Mouse (Mus musculus) erythroid progenitor cell, adult 5-6 weeks (primary cell): ENCODE measurements around the gene BC055324. TPM values are rescaled to one million over a fixed set of nuclear protein-coding genes. Genes with fewer than 3 reads are reported as not detected.

ENCODE experiments used
- total RNA-seq, 2 experiments: library from RNA; stranded (forward) in 1 of 2; stranded (reverse) in 1 of 2; fragments of 150-400 nt in 1 of 2; fragments of 186-747, 209-891 nt in 1 of 2; gene quantifications; 2 replicates each; pipeline versions ENCODE4 v1.2.3 to v1.2.4; 2015 to 2017; ENCODE audit warnings: low replicate concordance in 2 of 2

BC055324 gene
- total RNA-seq, 2 experiments from 2014 or later: 7.4 to 26.4 TPM

Other genes starting within 250 kb of the BC055324 start
- 2.2 and 5.9 TPM in 2 replicates for gene Kifap3, start 215.2 kb downstream of the BC055324 start, total RNA-seq (2015; ENCODE audit: low replicate concordance)
- 1.9 TPM in 1 of 2 replicates, not detected in the other for gene Kifap3, start 215.2 kb downstream of the BC055324 start, total RNA-seq (2017; ENCODE audit: low replicate concordance)
- gene Scyl3, start 65.7 kb downstream of the BC055324 start, total RNA-seq (2015; ENCODE audit: low replicate concordance): 12.2 and 29.9 TPM in 2 replicates
- 6.4 and 14.7 TPM in 2 replicates for gene Scyl3, start 65.7 kb downstream of the BC055324 start, total RNA-seq (2017; ENCODE audit: low replicate concordance)
- gene Mettl18, start 93 bp upstream of the BC055324 start, total RNA-seq (2015; ENCODE audit: low replicate concordance): 1.1 TPM in 1 of 2 replicates, not detected in the other
- 2.1 and 5.6 TPM in 2 replicates for gene Mettl18, start 93 bp upstream of the BC055324 start, total RNA-seq (2017; ENCODE audit: low replicate concordance)
- 0.84 TPM in 1 of 2 replicates, not detected in the other for gene Sele, start 53.4 kb upstream of the BC055324 start, total RNA-seq (2015; ENCODE audit: low replicate concordance)
- not detected in 2 replicates for gene Sele, start 53.4 kb upstream of the BC055324 start, total RNA-seq (2017; ENCODE audit: low replicate concordance)
- gene Sell, start 67.2 kb upstream of the BC055324 start, total RNA-seq (2015; ENCODE audit: low replicate concordance): 52.0 and 64.5 TPM in 2 replicates
- 15.9 and 30.2 TPM in 2 replicates for gene Sell, start 67.2 kb upstream of the BC055324 start, total RNA-seq (2017; ENCODE audit: low replicate concordance)
- gene Selp, start 120.5 kb upstream of the BC055324 start, total RNA-seq (2015; ENCODE audit: low replicate concordance): not detected in 2 replicates
- not detected in 2 replicates for gene Selp, start 120.5 kb upstream of the BC055324 start, total RNA-seq (2017; ENCODE audit: low replicate concordance)
- gene F5, start 157.0 kb upstream of the BC055324 start, total RNA-seq (2015; ENCODE audit: low replicate concordance): 6.8 and 9.2 TPM in 2 replicates
- gene F5, start 157.0 kb upstream of the BC055324 start, total RNA-seq (2017; ENCODE audit: low replicate concordance): 3.5 and 4.3 TPM in 2 replicates